Mouse (Mus musculus) kidney, postnatal 0 days (tissue): ENCODE results near the gene Nmur1. TPM values are rescaled to one million over a fixed set of nuclear protein-coding genes. Genes with fewer than 3 reads are reported as not detected.
A peak's percentile ranks its signal among the peaks of the same experiment; 100 is the strongest.

Source experiments
- ATAC-seq: fragments of 200-750 bp; cut with Nextera tagmentation; replicated peaks from 2 replicates; pipeline ENCODE4 v1.8.0; 2017; ENCODE audit warnings: low read depth, moderate number of reproducible peaks, moderate TSS enrichment, moderate library complexity; ENCODE audit not compliant: low FRiP score
- DNase-seq: peaks from one replicate; pipeline ENCODE4 v3.0.0-alpha.2; 2016; ENCODE audit warnings: low spot score
- H3K27ac ChIP-seq: fragments of 300-500 bp; sonication (generic); 2 replicates; pipeline ENCODE4 v1.5.1; 2014; ENCODE audit warnings: mild to moderate bottlenecking
- H3K27me3 ChIP-seq: fragments of 300-500 bp; sonication (generic); 2 replicates; pipeline ENCODE4 v1.6.1; 2014; ENCODE audit warnings: low read length, mixed read lengths; ENCODE audit not compliant: insufficient read depth
- H3K36me3 ChIP-seq: fragments of 300-500 bp; sonication (generic); 2 replicates; pipeline ENCODE4 v1.6.1; 2014; ENCODE audit warnings: low read length, mixed read lengths; ENCODE audit not compliant: insufficient read depth
- H3K4me1 ChIP-seq: fragments of 300-500 bp; sonication (generic); replicated peaks from 2 replicates; pipeline ENCODE4 v1.6.1; 2014; ENCODE audit warnings: antibody characterized with exemption, low read length, mixed read lengths; ENCODE audit not compliant: insufficient read depth
- H3K4me2 ChIP-seq: fragments of 300-500 bp; sonication (generic); 2 replicates; pipeline ENCODE4 v1.6.1; 2014; ENCODE audit warnings: mild to moderate bottlenecking, low read length, moderate library complexity, mixed read lengths
- H3K4me3 ChIP-seq: fragments of 300-500 bp; sonication (generic); replicated peaks from 2 replicates; pipeline ENCODE4 v1.5.1; 2014; ENCODE audit warnings: low read depth, low read length
- H3K9ac ChIP-seq: fragments of 300-500 bp; sonication (generic); 2 replicates; pipeline ENCODE4 v1.6.1; 2014; ENCODE audit warnings: low read depth, low read length
- H3K9me3 ChIP-seq: fragments of 300-500 bp; sonication (generic); replicated peaks from 2 replicates; pipeline ENCODE4 v1.6.1; 2016; ENCODE audit warnings: low read length, inconsistent platforms, mixed read lengths
- CTCF ChIP-seq: IDR thresholded peaks from 2 replicates; pipeline ENCODE4 v1.5.1; 2016; ENCODE audit warnings: antibody characterized with exemption, low read depth, mild to moderate bottlenecking, moderate library complexity
- WGBS: fragments of 180-500 bp; shearing (Covaris S2); extraction: QIAGEN DNeasy Blood & Tissue Kit; methylation state at CpG from one replicate; pipeline ENCODE4 v1.1.7; 2014; 5-methylcytosine and 5-hydroxymethylcytosine counted together
- polyA plus RNA-seq: library from polyadenylated mRNA; unstranded; fragments of >200 nt; fragmentation: Nextera tagmentation; extraction: Ambion mirVana; gene quantifications from 2 replicates; pipeline ENCODE4 v1.2.1, GENCODE M21; 2015

The Nmur1 gene
- polyA plus RNA-seq, 1 experiment from 2014 or later = not detected

GRCm38 (mm10) chr1:86430056-86430455 is 4.0 kb upstream of the Nmur1 start:
- H3K9ac ChIP-seq = no peak overlapping the region
- ATAC-seq (no peak), DNase-seq (peak; percentile 87)
- H3K9me3 ChIP-seq = no peaks in the 10 kb centered on the region
- peaks cover 8% of the 10 kb centered on the region for H3K4me1 ChIP-seq
- WGBS = 46% methylated on average over 2 of the region's 2 CpGs
- no peaks in the 10 kb centered on the region for H3K36me3 ChIP-seq
- peak; percentile 96 for TF ChIP-seq CTCF
- no peak overlapping the region for H3K4me3 ChIP-seq
- H3K27ac ChIP-seq = no peak overlapping the region
- H3K27me3 ChIP-seq = no peaks in the 10 kb centered on the region
- H3K4me2 ChIP-seq = no peak overlapping the region

- Histone ChIP-seq H3K4me3 (no peak overlapping the region), H3K9ac (no peak overlapping the region), H3K27ac (no peak overlapping the region), H3K9me3 (no peaks in the 10 kb centered on the region), H3K4me2 (no peak overlapping the region), H3K36me3 (no peaks in the 10 kb centered on the region), H3K27me3 (no peaks in the 10 kb centered on the region), H3K4me1 (no peaks in the 10 kb centered on the region)
- ATAC-seq = 0 out of 2 replicates have a peak, but pooled peaks have one; percentile 22
- 31% methylated on average over 11 of the region's 11 CpGs for WGBS
- no peak for TF ChIP-seq CTCF
- DNase-seq = no peak
Measured at GRCm38 (mm10) chr1:86424835-86425547, 1.0 kb downstream of the Nmur1 start.

- Histone ChIP-seq H3K4me3 (no peak overlapping the region), H3K27me3 (no peaks in the 10 kb centered on the region), H3K9ac (no peak overlapping the region), H3K4me2 (no peak overlapping the region), H3K27ac (no peak overlapping the region), H3K4me1 (no peaks in the 10 kb centered on the region), H3K36me3 (no peaks in the 10 kb centered on the region), H3K9me3 (no peaks in the 10 kb centered on the region)
- no peak for DNase-seq
- no peak for TF ChIP-seq CTCF
- ATAC-seq = no peak
- 82% methylated on average over 1 of the region's 1 CpGs for whole genome bisulfite sequencing
Measured at GRCm38 (mm10) chr1:86424336-86424735, 1.7 kb downstream of the Nmur1 start.

- no peak for TF ChIP-seq CTCF
- no peaks in the 10 kb centered on the region for H3K27me3 ChIP-seq
- H3K4me2 ChIP-seq = no peak overlapping the region
- whole genome bisulfite sequencing = 76% methylated on average over 5 of the region's 5 CpGs
- ATAC-seq = no peak
- H3K27ac ChIP-seq = no peak overlapping the region
- no peak overlapping the region for H3K9ac ChIP-seq
- H3K4me1 ChIP-seq = no peaks in the 10 kb centered on the region
- no peaks in the 10 kb centered on the region for H3K9me3 ChIP-seq
- H3K4me3 ChIP-seq = no peak overlapping the region
- DNase-seq = no peak
- H3K36me3 ChIP-seq = no peaks in the 10 kb centered on the region
Measured at GRCm38 (mm10) chr1:86423879-86424278, 2.1 kb downstream of the Nmur1 start.

- 0 out of 2 replicates have a peak overlapping the region, but pooled peaks have one; percentile 18 for H3K9ac ChIP-seq
- no peak for ATAC-seq
- no peaks in the 10 kb centered on the region for H3K36me3 ChIP-seq
- no peak overlapping the region for H3K27ac ChIP-seq
- TF ChIP-seq CTCF = no peak
- WGBS = 42% methylated on average over 10 of the region's 10 CpGs
- H3K4me3 ChIP-seq = no peak overlapping the region
- no peak overlapping the region for H3K4me2 ChIP-seq
- no peaks in the 10 kb centered on the region for H3K9me3 ChIP-seq
- no peaks in the 10 kb centered on the region for H3K4me1 ChIP-seq
- no peaks in the 10 kb centered on the region for H3K27me3 ChIP-seq
- peak; percentile 33 for DNase-seq
Measured at GRCm38 (mm10) chr1:86421007-86421406, 5.0 kb downstream of the Nmur1 start.

- DNase-seq (peak; percentile 77), ATAC-seq (no peak)
- no peaks in the 10 kb centered on the region for H3K4me1 ChIP-seq
- H3K9ac ChIP-seq = no peak overlapping the region
- no peaks in the 10 kb centered on the region for H3K9me3 ChIP-seq
- H3K27ac ChIP-seq = no peak overlapping the region
- no peaks in the 10 kb centered on the region for H3K36me3 ChIP-seq
- H3K27me3 ChIP-seq = no peaks in the 10 kb centered on the region
- peak; percentile 75 for TF ChIP-seq CTCF
- no peak overlapping the region for H3K4me2 ChIP-seq
- H3K4me3 ChIP-seq = no peak overlapping the region
- 59% methylated on average over 6 of the region's 6 CpGs for WGBS
Measured at GRCm38 (mm10) chr1:86416321-86416720, 9.7 kb downstream of the Nmur1 start.
